19 mouse cellular contexts compared by ENCODE assay signal in the genomic region with DNA sequence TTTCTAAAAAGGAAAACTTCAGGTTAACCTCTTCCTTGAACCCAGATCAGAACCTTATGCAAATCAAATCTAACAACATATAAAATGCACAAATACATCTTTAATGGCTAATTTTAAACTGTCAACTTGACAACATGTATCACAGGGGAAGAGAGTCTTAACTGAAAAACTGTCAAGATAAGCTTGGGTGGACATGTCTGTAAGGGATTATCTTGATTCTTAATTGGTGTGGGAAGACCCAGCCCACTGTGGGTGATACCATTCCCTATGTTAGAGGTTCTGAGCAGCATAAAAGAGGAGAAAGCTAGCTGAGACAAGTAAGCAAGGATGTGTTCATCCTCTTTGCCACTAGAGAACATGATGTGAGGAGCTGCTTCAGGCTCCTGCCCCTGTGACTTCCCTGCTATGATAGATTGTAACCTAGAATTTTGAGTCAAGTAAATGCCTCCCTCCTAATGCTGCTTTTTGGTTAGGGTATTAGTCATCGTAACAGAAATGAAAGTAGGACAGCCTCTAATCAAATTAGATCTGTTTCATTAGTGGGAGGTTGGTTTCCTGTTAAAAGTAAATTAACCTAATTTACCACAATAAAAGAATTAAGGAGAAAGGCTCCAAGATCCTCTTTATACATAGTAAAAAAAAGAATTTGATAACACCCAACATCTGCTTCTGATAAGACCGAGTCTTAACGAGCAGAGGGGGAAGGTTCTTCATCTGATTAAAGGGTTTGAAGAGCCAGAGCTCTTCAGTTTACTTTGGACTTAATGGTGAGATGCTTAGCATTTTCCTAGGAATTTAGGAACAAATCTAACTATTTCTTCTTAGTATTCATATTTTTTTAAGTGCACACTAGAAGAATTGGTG.
DNase-seq lines count a peak whose midpoint lies in the region; ATAC-seq lines count a peak whose summit lies in the region.
"Had no signal": no experiment of that assay in that cellular context is flagged by ENCODE, and none has a peak within 500 bp of the region (broad histone marks: within the 10 kb centered on the region; RNA-seq: fewer than 3 reads in every experiment).

No protein-coding gene starts in this region.

- DNase-seq in A20 (ENCODE audit: low read depth, low spot score): peak; percentile 58
- DNase-seq in MN1 (ENCODE audit: low spot score): peak; percentile 86
- peak; percentile 49 for DNase-seq in retina, postnatal 1 day
- DNase-seq in spleen, postnatal 36 days (ENCODE audit: low spot score in 2 of 2): no peak
- no peak for DNase-seq in urinary bladder, postnatal 10 days (ENCODE audit: low spot score)
- DNase-seq: adrenal gland, postnatal 14 days; B cell, adult 2 months; cerebellum, adult 11-12 months; cerebellum, adult 9-11 months; cerebellum, postnatal 36 days; gastrocnemius, postnatal 10 days; heart, adult 18-20 months; heart, postnatal 10 days; heart, postnatal 4 days had no signal

- peak; percentile 39 for ATAC-seq in CD4-positive, CD25-positive, alpha-beta regulatory T cell, adult 4 months
- ATAC-seq: activated CD4-positive, CD25-positive, alpha-beta regulatory T cell, adult 4 months; forebrain, embryonic 16.5 days; hindbrain, embryonic 16.5 days; Patski had no signal

Comparison
In these comparisons a context has a peak if more than half of its experiments do, and no peak if none do; other contexts are left out.
1. DNase-seq: peak in A20 (single experiment), MN1 (single experiment) and retina, postnatal 1 day (single experiment); none in spleen, postnatal 36 days (0 of 2) and urinary bladder, postnatal 10 days (single experiment).